Mouse (Mus musculus) E14TG2a.4 (cell line): ENCODE measurements around the gene Abhd14b.

Experiments
- CTCF ChIP-seq: conservative IDR thresholded peaks from 2 replicates; pipeline ENCODE4 v1.5.1; 2014; ENCODE audit warnings: low read length
- POU5F1 ChIP-seq: IDR thresholded peaks from 2 replicates; pipeline ENCODE4 v1.6.1; 2014; ENCODE audit warnings: low read length, borderline replicate concordance

DNA sequence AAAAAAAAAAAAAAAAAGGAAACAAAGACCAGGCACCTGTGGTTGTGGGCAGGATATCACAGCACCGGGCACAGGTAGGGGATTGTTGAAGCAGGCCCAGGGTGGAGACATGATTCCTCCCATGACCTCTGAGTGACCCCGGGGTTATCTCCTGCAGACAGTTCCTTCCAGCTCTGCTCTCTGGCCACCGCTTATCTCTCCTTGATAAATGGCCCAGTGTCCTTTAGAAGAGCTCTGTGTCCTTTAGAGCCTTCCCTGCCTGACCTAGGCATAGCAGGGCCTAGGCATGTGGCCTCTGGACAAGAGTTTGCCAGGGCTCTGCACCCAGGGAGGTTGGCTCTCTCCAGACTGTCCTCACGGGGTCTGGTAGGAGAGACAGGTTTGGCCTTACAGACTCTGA is 49.5 kb upstream of the Abhd14b start:
- TF ChIP-seq CTCF (no peak), POU5F1 (no peak)
